Mouse (Mus musculus): ENCODE results near the gene Sgsm1. TPM values are rescaled to one million over a fixed set of nuclear protein-coding genes. Genes with fewer than 3 reads are reported as not detected.

The Sgsm1 gene
- total RNA-seq, 1 experiment, result 7.1 TPM

DNA sequence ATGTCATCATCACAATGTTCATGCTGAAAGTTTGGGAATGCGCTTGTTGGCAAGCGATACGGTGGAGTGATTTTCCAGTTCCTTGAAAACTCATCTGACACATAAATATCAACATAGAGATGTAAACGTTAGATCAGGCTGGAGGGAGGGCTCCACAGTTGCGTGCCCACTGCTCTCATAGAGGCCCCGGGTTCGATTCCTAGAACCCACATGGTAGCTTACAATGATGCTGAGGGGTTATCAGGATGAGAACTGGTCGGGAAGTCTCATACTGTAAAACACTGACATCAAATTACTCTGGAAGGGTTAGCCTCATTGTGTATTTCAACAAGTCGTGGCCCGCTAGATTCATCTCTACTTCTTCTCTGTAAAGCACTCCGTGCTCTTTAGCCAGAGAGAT, 24.5 kb downstream of the Sgsm1 start:
- in situ Hi-C loops (cut with MboI; ENCODE audit: low sequenced_read_pairs in 2 of 2, unreplicated experiment in 2 of 2), result no loop called here
- Histone ChIP-seq H3K9me3 (ENCODE audit: control insufficient read depth, insufficient read depth, low read depth, low read length) (no peaks in the 10 kb centered on the region), H3K36me3 (ENCODE audit: control insufficient read depth, insufficient read depth, low read length, poor library complexity, severe bottlenecking) (no peaks in the 10 kb centered on the region), H3K27ac (ENCODE audit: insufficient read depth, low read depth, low read length, poor library complexity, severe bottlenecking) (no peak overlapping the region), H3K4me1 (ENCODE audit: control insufficient read depth in 2 of 2, insufficient read depth in 2 of 2, low read length in 2 of 2, poor library complexity in 1 of 2) (peaks cover 0 to 25% of the 10 kb centered on the region in 2 experiments; a peak in 2 of 4 replicates), H3K9ac (ENCODE audit: insufficient read depth, low read depth, low read length, poor library complexity, severe bottlenecking) (no peak overlapping the region), H3K4me3 (ENCODE audit: insufficient read depth in 1 of 2, low read depth in 1 of 2, low read length in 2 of 2, poor library complexity in 1 of 2, severe bottlenecking in 1 of 2) (no peak overlapping the region)
- TF ChIP-seq ZC3H11A (IDR thresholded peaks at IDR 0.05; ENCODE audit: borderline replicate concordance, low read depth, low read length), result no peak
- TF ChIP-seq HCFC1 (IDR thresholded peaks at IDR 0.05; ENCODE audit: borderline replicate concordance, insufficient read depth, low read length), result no peak
- TF ChIP-seq MAFK (IDR thresholded peaks at IDR 0.05; ENCODE audit: insufficient read depth, low read depth, low read length), result no peak
- TF ChIP-seq CHD2 (IDR thresholded peaks at IDR 0.05; ENCODE audit: low read depth, low read length), result no peak
- DNase-seq (ENCODE audit: low read depth, low spot score), result no peak

- Histone ChIP-seq H3K36me3 (ENCODE audit: control insufficient read depth, insufficient read depth, low read length, poor library complexity, severe bottlenecking) (no peaks in the 10 kb centered on the region), H3K4me3 (ENCODE audit: insufficient read depth in 1 of 2, low read depth in 1 of 2, low read length in 2 of 2, poor library complexity in 1 of 2, severe bottlenecking in 1 of 2) (no peak overlapping the region)
- no peak for TF ChIP-seq ZNF384 (IDR thresholded peaks at IDR 0.05; ENCODE audit: low read depth, low read length)
- TF ChIP-seq CHD2 (IDR thresholded peaks at IDR 0.05; ENCODE audit: low read depth, low read length), result no peak
- TF ChIP-seq ZC3H11A (IDR thresholded peaks at IDR 0.05; ENCODE audit: borderline replicate concordance, low read depth, low read length), result no peak
- no peak for TF ChIP-seq MAFK (IDR thresholded peaks at IDR 0.05; ENCODE audit: insufficient read depth, low read depth, low read length)
- no peak for TF ChIP-seq HCFC1 (IDR thresholded peaks at IDR 0.05; ENCODE audit: borderline replicate concordance, insufficient read depth, low read length)
These were observed 25.0 kb downstream of the Sgsm1 start for GRCm38 (mm10) chr5:113285541-113285940.

DNA sequence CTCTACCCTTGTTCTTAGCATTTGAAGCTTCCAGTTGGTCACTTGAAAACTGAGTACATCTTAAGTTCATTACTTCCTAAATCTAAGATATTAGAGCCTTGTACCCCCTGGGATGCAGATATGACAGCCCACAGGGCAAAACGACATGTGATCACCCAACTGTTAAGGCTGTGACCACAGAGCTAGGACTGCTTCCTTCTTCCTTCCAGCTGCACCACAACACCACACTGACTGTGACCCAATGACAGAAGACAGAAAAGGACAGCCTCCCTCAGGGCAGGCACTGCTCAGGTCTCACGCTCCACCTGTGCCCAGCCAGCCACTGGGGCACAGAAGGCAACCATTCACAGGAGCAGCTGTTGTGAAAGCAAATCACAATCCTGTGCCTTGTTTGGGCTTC, 26.9 kb downstream of the Sgsm1 start:
- no peaks in the 10 kb centered on the region for H3K36me3 ChIP-seq (ENCODE audit: control insufficient read depth, insufficient read depth, low read length, poor library complexity, severe bottlenecking)
- TF ChIP-seq ZNF384 (IDR thresholded peaks at IDR 0.05; ENCODE audit: low read depth, low read length) (no peak), ZC3H11A (IDR thresholded peaks at IDR 0.05; ENCODE audit: borderline replicate concordance, low read depth, low read length) (no peak)
- H3K4me3 ChIP-seq (ENCODE audit: insufficient read depth in 1 of 2, low read depth in 1 of 2, low read length in 2 of 2, poor library complexity in 1 of 2, severe bottlenecking in 1 of 2), result no peak overlapping the region
- no peaks in the 10 kb centered on the region for H3K9me3 ChIP-seq (ENCODE audit: control insufficient read depth, insufficient read depth, low read depth, low read length)
- H3K4me1 ChIP-seq (ENCODE audit: control insufficient read depth in 2 of 2, insufficient read depth in 2 of 2, low read length in 2 of 2, poor library complexity in 1 of 2), result peaks cover 0 to 35% of the 10 kb centered on the region in 2 experiments; a peak in 2 of 4 replicates
- H3K9ac ChIP-seq (ENCODE audit: insufficient read depth, low read depth, low read length, poor library complexity, severe bottlenecking), result no peak overlapping the region
- no peak overlapping the region for H3K27ac ChIP-seq (ENCODE audit: insufficient read depth, low read depth, low read length, poor library complexity, severe bottlenecking)
- in situ Hi-C loops (cut with MboI; ENCODE audit: low sequenced_read_pairs in 2 of 2, unreplicated experiment in 2 of 2), result no loop called here
- DNase-seq (ENCODE audit: low read depth, low spot score), result no peak

More at GRCm38 (mm10) chr5:113285541-113285940, 25.0 kb downstream of the Sgsm1 start:
- peaks cover 0 to 27% of the 10 kb centered on the region in 2 experiments; a peak in 2 of 4 replicates for H3K4me1 ChIP-seq (ENCODE audit: control insufficient read depth in 2 of 2, insufficient read depth in 2 of 2, low read length in 2 of 2, poor library complexity in 1 of 2)
- no peak overlapping the region for H3K9ac ChIP-seq (ENCODE audit: insufficient read depth, low read depth, low read length, poor library complexity, severe bottlenecking)
- no peak for DNase-seq (ENCODE audit: low read depth, low spot score)
- in situ Hi-C loops (cut with MboI; ENCODE audit: low sequenced_read_pairs in 2 of 2, unreplicated experiment in 2 of 2), result no loop called here
- no peak overlapping the region for H3K27ac ChIP-seq (ENCODE audit: insufficient read depth, low read depth, low read length, poor library complexity, severe bottlenecking)
- no peaks in the 10 kb centered on the region for H3K9me3 ChIP-seq (ENCODE audit: control insufficient read depth, insufficient read depth, low read depth, low read length)

- Histone ChIP-seq H3K9me3 (ENCODE audit: control insufficient read depth, insufficient read depth, low read depth, low read length) (no peaks in the 10 kb centered on the region), H3K36me3 (ENCODE audit: control insufficient read depth, insufficient read depth, low read length, poor library complexity, severe bottlenecking) (peaks cover 9% of the 10 kb centered on the region; the same call in 1 of the 2 replicates), H3K4me3 (ENCODE audit: insufficient read depth in 1 of 2, low read depth in 1 of 2, low read length in 2 of 2, poor library complexity in 1 of 2, severe bottlenecking in 1 of 2) (no peak overlapping the region), H3K4me1 (ENCODE audit: control insufficient read depth in 2 of 2, insufficient read depth in 2 of 2, low read length in 2 of 2, poor library complexity in 1 of 2) (peaks cover 0 to 23% of the 10 kb centered on the region in 2 experiments; a peak in 2 of 4 replicates), H3K27ac (ENCODE audit: insufficient read depth, low read depth, low read length, poor library complexity, severe bottlenecking) (no peak overlapping the region), H3K9ac (ENCODE audit: insufficient read depth, low read depth, low read length, poor library complexity, severe bottlenecking) (no peak overlapping the region)
- TF ChIP-seq MAFK (IDR thresholded peaks at IDR 0.05; ENCODE audit: insufficient read depth, low read depth, low read length), result no peak
- TF ChIP-seq ZC3H11A (IDR thresholded peaks at IDR 0.05; ENCODE audit: borderline replicate concordance, low read depth, low read length), result no peak
- no peak for TF ChIP-seq HCFC1 (IDR thresholded peaks at IDR 0.05; ENCODE audit: borderline replicate concordance, insufficient read depth, low read length)
- TF ChIP-seq CHD2 (IDR thresholded peaks at IDR 0.05; ENCODE audit: low read depth, low read length), result no peak
- no peak for TF ChIP-seq ZNF384 (IDR thresholded peaks at IDR 0.05; ENCODE audit: low read depth, low read length)
- in situ Hi-C loops (cut with MboI; ENCODE audit: low sequenced_read_pairs in 2 of 2, unreplicated experiment in 2 of 2), result no loop called here
- DNase-seq (ENCODE audit: low read depth, low spot score), result no peak
These were observed 29.0 kb downstream of the Sgsm1 start for GRCm38 (mm10) chr5:113281557-113281956.

Data from ES-E14 (cell line).